Mouse (Mus musculus) forebrain, embryonic 13.5 days (tissue): ENCODE measurements at regions not wholly inside any gene's neighbourhood (a gene's known extent, or its start where the extent isn't known, plus 50 kb on each side); places are given as distances from the start of the nearest gene placed in this dataset.

Experiments
- ATAC-seq: fragments of 200-750 bp; cut with Nextera tagmentation; 2 replicates; pipeline ENCODE4 v1.8.0; 2017
- H3K27ac ChIP-seq: fragments of 300-500 bp; sonication (generic); 2 replicates; pipeline ENCODE4 v1.5.1; 2015; ENCODE audit warnings: inconsistent platforms, mild to moderate bottlenecking, moderate library complexity
- H3K27me3 ChIP-seq: fragments of 300-500 bp; sonication (generic); 2 replicates; pipeline ENCODE4 v1.6.1; 2015; ENCODE audit warnings: mild to moderate bottlenecking, inconsistent platforms
- H3K36me3 ChIP-seq: fragments of 300-500 bp; sonication (generic); 2 replicates; pipeline ENCODE4 v1.6.1; 2015; ENCODE audit warnings: mild to moderate bottlenecking, inconsistent platforms; ENCODE audit not compliant: poor library complexity, severe bottlenecking
- H3K4me1 ChIP-seq: fragments of 300-500 bp; sonication (generic); 2 replicates; pipeline ENCODE4 v1.6.1; 2015; ENCODE audit warnings: inconsistent platforms
- H3K4me2 ChIP-seq: fragments of 300-500 bp; sonication (generic); 2 replicates; pipeline ENCODE4 v1.6.1; 2015; ENCODE audit warnings: inconsistent platforms, mild to moderate bottlenecking, moderate library complexity
- H3K4me3 ChIP-seq: fragments of 300-500 bp; sonication (generic); 2 replicates; pipeline ENCODE4 v1.5.1; 2015; ENCODE audit warnings: mild to moderate bottlenecking, inconsistent platforms
- H3K9ac ChIP-seq: fragments of 300-500 bp; sonication (generic); 2 replicates; pipeline ENCODE4 v1.6.1; 2015; ENCODE audit warnings: mild to moderate bottlenecking, inconsistent platforms
- H3K9me3 ChIP-seq: fragments of 300-500 bp; sonication (generic); replicated peaks from 2 replicates; pipeline ENCODE4 v1.6.1; 2016; ENCODE audit warnings: inconsistent platforms
- WGBS: fragments of 180-500 bp; shearing (Covaris S2); methylation state at CpG from one replicate; pipeline ENCODE4 v1.1.7; 2015; 5-methylcytosine and 5-hydroxymethylcytosine counted together

- 76% methylated on average over 4 of the region's 4 CpGs for WGBS
- H3K4me2 ChIP-seq, result no peak overlapping the region
- ATAC-seq, result no peak
- H3K9ac ChIP-seq, result no peak overlapping the region
- H3K9me3 ChIP-seq, result no peaks in the 10 kb centered on the region
- no peak overlapping the region for H3K4me3 ChIP-seq
- H3K27me3 ChIP-seq, result no peaks in the 10 kb centered on the region
- no peaks in the 10 kb centered on the region for H3K36me3 ChIP-seq
- H3K4me1 ChIP-seq, result no peaks in the 10 kb centered on the region
- no peak overlapping the region for H3K27ac ChIP-seq
Measured at GRCm38 (mm10) chr17:47065307-47065901, 55.0 kb upstream of the Ubr2 start.

DNA sequence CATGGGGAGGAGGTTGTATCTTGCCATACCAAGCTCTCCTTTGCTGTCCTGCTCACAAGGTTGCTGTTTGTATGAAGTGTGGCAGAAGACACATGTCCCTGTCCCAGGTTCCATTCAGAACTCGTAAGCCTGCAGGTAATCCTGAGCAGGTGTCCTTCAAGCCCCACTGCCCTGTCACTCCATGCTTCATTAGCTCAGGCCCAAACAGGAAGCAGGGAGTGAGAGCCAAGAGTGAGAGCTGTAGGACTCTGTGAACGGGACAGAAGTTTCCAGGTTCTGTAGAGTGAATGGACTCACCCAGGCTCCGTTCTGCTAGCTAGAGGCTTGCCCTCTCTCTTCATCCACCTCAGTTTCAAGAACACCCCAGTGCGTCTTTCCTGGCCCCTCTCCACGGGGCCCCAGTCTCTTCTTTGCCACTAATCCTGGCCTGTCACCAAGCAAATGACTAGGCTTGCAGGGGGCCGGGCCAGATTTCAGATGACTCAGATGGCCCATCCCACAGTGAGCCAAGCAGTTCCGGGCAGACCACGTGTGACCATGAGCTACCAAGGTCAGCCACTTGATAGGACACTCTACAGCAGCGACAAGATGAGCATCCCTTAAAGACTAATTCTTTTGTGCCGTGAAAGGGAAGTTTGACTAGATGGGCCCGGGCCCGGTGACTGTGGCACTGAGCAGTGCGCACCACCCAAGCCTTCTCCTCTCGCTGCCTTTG is 54.4 kb upstream of the Ubr2 start:
- H3K27me3 ChIP-seq, result no peaks in the 10 kb centered on the region
- 79% methylated on average over 14 of the region's 14 CpGs for WGBS
- H3K9ac ChIP-seq, result no peak overlapping the region
- no peak for ATAC-seq
- no peak overlapping the region for H3K4me3 ChIP-seq
- no peaks in the 10 kb centered on the region for H3K36me3 ChIP-seq
- H3K27ac ChIP-seq, result no peak overlapping the region
- no peaks in the 10 kb centered on the region for H3K4me1 ChIP-seq
- no peaks in the 10 kb centered on the region for H3K9me3 ChIP-seq
- no peak overlapping the region for H3K4me2 ChIP-seq

- WGBS, result 95% methylated on average over 4 of the region's 4 CpGs
- Histone ChIP-seq H3K4me1 (no peaks in the 10 kb centered on the region), H3K4me2 (no peak overlapping the region), H3K4me3 (no peak overlapping the region), H3K27ac (no peak overlapping the region), H3K9me3 (no peaks in the 10 kb centered on the region), H3K36me3 (no peaks in the 10 kb centered on the region), H3K27me3 (no peaks in the 10 kb centered on the region), H3K9ac (no peak overlapping the region)
- no peak for ATAC-seq
Measured at GRCm38 (mm10) chr17:47064006-47064405, 53.6 kb upstream of the Ubr2 start.

- no peaks in the 10 kb centered on the region for H3K4me1 ChIP-seq
- H3K4me2 ChIP-seq, result no peak overlapping the region
- ATAC-seq, result no peak
- H3K27me3 ChIP-seq, result no peaks in the 10 kb centered on the region
- no peak overlapping the region for H3K9ac ChIP-seq
- no peak overlapping the region for H3K4me3 ChIP-seq
- no peak overlapping the region for H3K27ac ChIP-seq
- no peaks in the 10 kb centered on the region for H3K36me3 ChIP-seq
- 0 out of 2 replicates have a peak, but pooled peaks cover 3% of the 10 kb centered on the region for H3K9me3 ChIP-seq
- WGBS, result 84% methylated on average over 8 of the region's 8 CpGs
Measured at GRCm38 (mm10) chr17:47061031-47061620, 50.8 kb upstream of the Ubr2 start.
